Mouse (Mus musculus): Measurements from ENCODE around the gene Prss35.

The Prss35 gene

DNA sequence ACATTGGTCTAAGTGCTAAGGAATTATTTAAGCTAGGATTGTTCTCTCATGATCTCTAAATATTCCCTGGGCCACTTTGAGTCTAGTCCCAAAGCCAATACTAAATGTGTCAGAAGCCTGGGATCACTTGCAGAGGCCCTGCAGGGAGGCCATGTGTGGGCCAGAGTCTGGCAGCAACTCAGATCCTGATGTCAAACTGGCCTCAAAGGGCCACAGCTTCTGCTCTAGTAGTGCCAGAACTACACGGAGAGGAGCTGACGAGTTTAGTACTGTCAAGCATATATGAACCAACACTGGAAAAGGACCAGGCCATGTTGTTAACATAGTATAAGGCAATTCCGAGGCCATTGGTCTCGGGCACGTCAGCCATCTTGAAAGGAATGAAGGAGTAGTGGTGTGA lies 54.7 kb downstream of the Prss35 start:
- DNase-seq (ENCODE audit: low read depth in 2 of 2, low spot score in 2 of 2) = no peak

DNA sequence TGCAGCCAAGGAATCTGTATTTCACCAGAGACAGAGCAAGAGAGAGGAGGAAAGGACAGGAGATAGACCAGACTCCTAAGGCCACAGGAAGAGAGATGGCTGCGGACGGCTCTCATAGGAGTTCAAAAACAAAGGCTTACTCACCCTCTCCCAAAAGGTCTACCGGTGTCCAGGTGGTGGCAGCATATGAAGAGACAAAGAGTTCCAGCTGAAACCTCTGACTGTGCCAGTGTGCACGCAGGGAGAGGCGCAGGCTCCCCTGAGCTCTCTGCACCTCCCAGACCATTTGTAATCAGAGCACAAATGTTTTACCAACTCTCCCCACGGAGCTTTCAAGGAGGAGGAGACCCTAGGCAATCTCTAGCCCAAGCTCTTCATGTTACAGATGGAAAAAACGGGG lies 55.2 kb downstream of the Prss35 start:
- DNase-seq (ENCODE audit: low read depth in 2 of 2, low spot score in 2 of 2) = no peak

DNA sequence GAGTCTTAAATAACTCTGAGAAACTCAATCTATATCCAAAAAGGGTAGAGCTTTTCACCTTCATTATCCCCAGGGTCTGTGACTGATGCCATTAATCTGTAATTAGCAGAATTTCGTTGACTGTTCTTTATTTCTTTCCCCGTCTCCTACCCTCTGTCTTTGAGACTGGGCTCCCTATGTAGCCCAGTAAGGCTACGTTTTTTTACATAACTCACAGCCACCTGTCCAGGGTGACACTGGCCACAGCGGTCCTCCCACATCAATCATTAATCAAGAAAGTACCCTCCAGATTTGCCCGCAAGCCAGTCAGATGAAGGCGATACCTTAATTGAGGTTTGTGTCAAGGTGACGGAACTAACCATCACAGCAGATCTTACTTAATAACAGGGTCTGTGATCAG lies 55.6 kb downstream of the Prss35 start:
- no peak for DNase-seq (ENCODE audit: low read depth in 2 of 2, low spot score in 2 of 2)

DNA sequence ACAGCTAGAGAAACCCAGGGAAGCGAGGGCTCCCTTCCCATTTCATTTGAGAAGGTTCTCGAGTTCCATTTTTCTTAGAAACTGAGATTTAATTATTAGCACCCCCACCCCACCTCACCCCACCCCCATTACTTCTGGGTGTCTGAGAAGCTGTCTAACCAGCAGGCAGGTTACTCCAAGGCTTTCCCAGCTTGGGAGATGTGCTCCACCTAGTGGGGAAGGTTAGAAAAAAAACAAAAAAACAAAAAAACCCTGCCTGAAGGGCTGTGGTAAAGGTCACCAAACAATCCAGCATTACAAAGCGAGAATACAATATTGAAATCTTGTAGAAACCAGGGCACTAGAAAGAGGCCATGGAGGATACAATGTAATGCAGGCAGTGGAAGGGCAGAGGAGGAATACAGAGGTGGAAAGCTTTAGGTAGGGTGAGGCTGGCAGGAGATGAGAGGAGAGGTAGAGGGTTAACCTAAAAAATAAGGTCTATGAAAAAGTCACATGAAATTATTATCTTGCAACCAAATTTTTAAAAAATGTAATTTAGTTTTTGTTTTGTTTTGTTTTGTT lies 57.2 kb downstream of the Prss35 start:
- no peak for DNase-seq (ENCODE audit: low read depth in 2 of 2, low spot score in 2 of 2)

Measured in CD8-positive naive resting alpha-beta T cell, adult 2 months (primary cell).